Mouse (Mus musculus): ENCODE data around the gene Dnajc22. TPM values are rescaled to one million over a fixed set of nuclear protein-coding genes. Genes with fewer than 3 reads are reported as not detected.
"Not testable (repeated sequence)": the region's sequence is repeated elsewhere in the genome, so short reads cannot be mapped to it uniquely, and the experiment has no call there.

Gene Dnajc22
- polyA plus RNA-seq (2016; fragmentation: Nextera tagmentation; extraction: Ambion mirVana), result 0.99 and 1.3 TPM in 2 replicates

- peak within 1 kb of the TSS; percentile 81 for H3K27ac ChIP-seq (replicated peaks)
- peak within 1 kb of the TSS; percentile 61 for H3K4me3 ChIP-seq
- WGBS, result 10% methylated on average over 8 of the region's 8 CpGs
- no peaks in the 10 kb centered on the region for H3K36me3 ChIP-seq
- peaks cover 83% of the 10 kb centered on the region for H3K4me1 ChIP-seq
- peaks cover 99% of the 10 kb centered on the region for H3K27me3 ChIP-seq (ENCODE audit: low read depth, poor library complexity, severe bottlenecking)
- no peak for DNase-seq (ENCODE audit: low spot score)
- H3K9me3 ChIP-seq (replicated peaks), result no peaks in the 10 kb centered on the region
Measured at GRCm38 (mm10) chr15:99092870-99093269, at the start of gene Dnajc22. Gene Dnajc22, plus strand, starts transcription at chr15:99093170.

DNA sequence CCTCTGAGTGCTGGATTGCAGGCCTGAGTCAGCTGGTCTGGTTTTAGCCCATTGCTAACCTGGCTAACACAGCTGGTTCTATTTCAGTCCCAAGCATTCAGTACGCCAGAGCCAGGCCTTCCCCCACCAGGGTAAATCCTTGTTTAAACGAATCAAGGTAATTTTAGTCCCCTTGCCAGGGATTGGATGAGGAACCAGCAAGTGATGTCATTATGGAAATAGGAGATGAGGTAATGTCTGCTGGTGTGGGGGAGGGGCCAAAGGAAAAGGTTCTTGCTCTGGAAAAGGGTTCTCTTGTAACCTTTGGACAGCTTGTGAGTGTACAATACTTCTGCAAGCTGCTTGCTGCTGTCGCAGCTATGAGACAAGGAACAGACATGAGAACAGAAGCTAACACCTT, 48.1 kb upstream of the Dnajc22 start:
- Histone ChIP-seq H3K27ac (replicated peaks) (no peak overlapping the region), H3K4me3 (no peak overlapping the region), H3K9me3 (replicated peaks) (no peaks in the 10 kb centered on the region), H3K36me3 (no peaks in the 10 kb centered on the region), H3K27me3 (ENCODE audit: low read depth, poor library complexity, severe bottlenecking) (peaks cover 25% of the 10 kb centered on the region), H3K4me1 (peaks cover 10% of the 10 kb centered on the region)
- no peak for DNase-seq (ENCODE audit: low spot score)
- 76% methylated on average over 3 of the region's 3 CpGs for WGBS

GRCm38 (mm10) chr15:99045734-99046133, 47.2 kb upstream of the Dnajc22 start:
- not testable (repeated sequence) for H3K4me3 ChIP-seq; H3K36me3 ChIP-seq; H3K9me3 ChIP-seq (replicated peaks); DNase-seq (ENCODE audit: low spot score); H3K27ac ChIP-seq (replicated peaks)
- H3K27me3 ChIP-seq (ENCODE audit: low read depth, poor library complexity, severe bottlenecking), result peaks cover 34% of the 10 kb centered on the region
- H3K4me1 ChIP-seq, result peaks cover 10% of the 10 kb centered on the region
- 91% methylated on average over 6 of the region's 6 CpGs for WGBS

GRCm38 (mm10) chr15:99049473-99050253, 43.3 kb upstream of the Dnajc22 start:
- H3K4me3 ChIP-seq, result no peak overlapping the region
- H3K27me3 ChIP-seq (ENCODE audit: low read depth, poor library complexity, severe bottlenecking), result peaks cover 58% of the 10 kb centered on the region
- WGBS, result 35% methylated on average over 13 of the region's 13 CpGs

DNA sequence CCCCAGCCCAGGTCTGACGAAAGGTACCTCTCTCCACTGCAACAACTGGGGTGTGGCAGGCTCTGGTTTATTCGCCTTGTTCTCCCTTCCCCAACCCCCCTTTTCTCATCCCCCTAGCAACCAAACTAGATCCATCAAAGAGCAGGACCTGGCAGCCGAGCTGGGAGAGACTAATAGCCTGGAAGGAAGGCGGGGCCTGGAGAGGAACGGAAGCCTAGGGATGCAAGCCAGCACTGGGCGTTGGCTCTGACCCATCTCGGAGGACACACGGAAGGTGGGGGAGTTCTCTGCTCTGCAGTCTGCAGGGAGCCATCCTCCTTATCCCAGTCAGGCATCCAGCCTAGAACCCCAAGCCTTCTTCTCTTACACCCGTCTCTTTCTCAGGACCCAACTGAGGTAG, 39.6 kb upstream of the Dnajc22 start:
- 7% methylated on average over 9 of the region's 9 CpGs for WGBS
- H3K9me3 ChIP-seq (replicated peaks), result no peaks in the 10 kb centered on the region
- peaks cover 43% of the 10 kb centered on the region for H3K4me1 ChIP-seq
- H3K27ac ChIP-seq (replicated peaks), result no peak overlapping the region
- no peak overlapping the region for H3K4me3 ChIP-seq
- DNase-seq (ENCODE audit: low spot score), result no peak
- peaks cover 86% of the 10 kb centered on the region for H3K27me3 ChIP-seq (ENCODE audit: low read depth, poor library complexity, severe bottlenecking)
- H3K36me3 ChIP-seq, result no peaks in the 10 kb centered on the region

More at GRCm38 (mm10) chr15:99049473-99050253, 43.3 kb upstream of the Dnajc22 start:
- Histone ChIP-seq H3K27ac (replicated peaks) (no peak overlapping the region), H3K9me3 (replicated peaks) (no peaks in the 10 kb centered on the region), H3K4me1 (peaks cover 19% of the 10 kb centered on the region), H3K36me3 (no peaks in the 10 kb centered on the region)
- peak; percentile 58 for DNase-seq (ENCODE audit: low spot score)

GRCm38 (mm10) chr15:99055040-99055439, 37.9 kb upstream of the Dnajc22 start, which contains the start of gene Prph:
Gene Prph, plus strand, starts transcription at chr15:99055174.
- peaks cover 43% of the 10 kb centered on the region for H3K4me1 ChIP-seq
- H3K27ac ChIP-seq (replicated peaks), result no peak within 1 kb of the TSS
- DNase-seq (ENCODE audit: low spot score), result no peak
- peak within 1 kb of the TSS; percentile 54 for H3K4me3 ChIP-seq
- no peaks in the 10 kb centered on the region for H3K9me3 ChIP-seq (replicated peaks)
- 2% methylated on average over 30 of the region's 30 CpGs for WGBS
- peaks cover 100% of the 10 kb centered on the region for H3K27me3 ChIP-seq (ENCODE audit: low read depth, poor library complexity, severe bottlenecking)
- no peaks in the 10 kb centered on the region for H3K36me3 ChIP-seq

DNA sequence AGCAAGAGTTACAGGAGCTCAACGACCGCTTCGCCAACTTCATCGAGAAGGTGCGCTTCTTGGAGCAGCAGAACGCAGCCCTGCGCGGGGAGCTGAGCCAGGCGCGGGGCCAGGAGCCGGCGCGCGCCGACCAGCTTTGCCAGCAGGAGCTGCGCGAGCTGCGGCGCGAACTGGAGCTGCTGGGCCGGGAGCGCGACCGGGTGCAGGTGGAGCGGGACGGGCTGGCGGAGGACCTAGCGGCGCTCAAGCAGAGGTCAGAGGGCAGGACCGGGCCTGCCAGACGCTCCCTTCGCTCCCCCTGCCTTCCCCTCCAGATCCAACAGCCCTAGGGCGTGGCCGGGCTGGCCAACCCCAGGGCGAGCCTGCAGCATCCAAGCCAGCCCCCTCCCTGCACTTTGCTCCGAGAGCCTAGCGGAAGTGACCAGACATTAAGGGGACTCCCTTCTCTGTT, 37.4 kb upstream of the Dnajc22 start:
- DNase-seq (ENCODE audit: low spot score), result peak; percentile 57
- Histone ChIP-seq H3K36me3 (no peaks in the 10 kb centered on the region), H3K27ac (replicated peaks) (no peak overlapping the region), H3K9me3 (replicated peaks) (no peaks in the 10 kb centered on the region), H3K4me3 (peak overlapping the region; percentile 54), H3K4me1 (peaks cover 43% of the 10 kb centered on the region), H3K27me3 (ENCODE audit: low read depth, poor library complexity, severe bottlenecking) (peaks cover 100% of the 10 kb centered on the region)
- under 1% methylated on average over 37 of the region's 37 CpGs for WGBS

DNA sequence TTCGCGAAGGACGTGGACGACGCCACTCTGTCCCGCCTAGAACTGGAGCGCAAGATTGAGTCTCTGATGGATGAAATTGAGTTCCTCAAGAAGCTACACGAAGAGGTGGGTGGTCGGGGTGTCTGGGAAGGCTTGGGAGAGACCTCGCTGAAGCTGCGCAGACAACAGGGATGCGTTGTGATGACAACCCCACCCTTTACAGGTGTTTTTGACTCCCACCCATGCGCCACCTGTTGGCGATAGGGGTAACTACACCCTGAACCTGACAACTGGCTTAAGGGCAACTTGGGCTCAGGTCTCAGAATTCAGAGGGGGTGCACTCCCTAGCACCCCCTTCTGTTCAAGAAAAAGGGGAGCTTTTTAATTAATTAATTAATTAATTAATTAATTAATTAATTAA, 36.6 kb upstream of the Dnajc22 start:
- peaks cover 43% of the 10 kb centered on the region for H3K4me1 ChIP-seq
- H3K4me3 ChIP-seq, result peak overlapping the region; percentile 54
- no peak for DNase-seq (ENCODE audit: low spot score)
- peaks cover 96% of the 10 kb centered on the region for H3K27me3 ChIP-seq (ENCODE audit: low read depth, poor library complexity, severe bottlenecking)
- WGBS, result 5% methylated on average over 14 of the region's 14 CpGs
- H3K9me3 ChIP-seq (replicated peaks), result no peaks in the 10 kb centered on the region
- no peak overlapping the region for H3K27ac ChIP-seq (replicated peaks)
- no peaks in the 10 kb centered on the region for H3K36me3 ChIP-seq

- peaks cover 11% of the 10 kb centered on the region; the same call in 1 of the 2 replicates for H3K27me3 ChIP-seq (ENCODE audit: low read depth, poor library complexity, severe bottlenecking)
- DNase-seq (ENCODE audit: low spot score), result no peak
- no peak overlapping the region for H3K4me3 ChIP-seq
- no peaks in the 10 kb centered on the region for H3K4me1 ChIP-seq
- no peaks in the 10 kb centered on the region for H3K9me3 ChIP-seq (replicated peaks)
- H3K27ac ChIP-seq (replicated peaks), result no peak overlapping the region
- 88% methylated on average over 12 of the region's 12 CpGs for WGBS
- no peaks in the 10 kb centered on the region for H3K36me3 ChIP-seq
Measured at GRCm38 (mm10) chr15:99065557-99066165, 27.3 kb upstream of the Dnajc22 start.

DNA sequence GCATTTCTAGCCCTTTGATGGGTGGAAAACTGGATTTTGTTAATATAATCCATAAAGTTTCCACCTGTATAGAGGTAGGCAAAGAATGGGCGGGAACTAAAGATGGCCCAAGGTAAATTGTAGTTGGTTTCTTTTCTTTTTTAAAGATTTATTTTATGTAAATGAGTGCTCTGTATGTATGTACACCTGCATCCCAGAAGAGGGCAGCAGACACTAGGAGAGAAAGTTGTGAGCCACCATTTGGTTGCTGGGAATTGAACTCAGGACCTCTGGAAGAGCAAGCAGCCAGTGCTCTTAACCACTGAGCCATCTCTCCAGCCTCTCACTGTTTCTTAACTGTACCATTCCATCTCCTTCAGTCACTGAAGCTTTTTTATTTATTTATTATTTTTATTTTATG, 21.0 kb upstream of the Dnajc22 start:
- Histone ChIP-seq H3K27me3 (ENCODE audit: low read depth, poor library complexity, severe bottlenecking) (no peaks in the 10 kb centered on the region; the same call in 1 of the 2 replicates), H3K27ac (replicated peaks) (no peak overlapping the region), H3K36me3 (peaks cover 6% of the 10 kb centered on the region), H3K4me1 (peaks cover 24% of the 10 kb centered on the region), H3K9me3 (replicated peaks) (no peaks in the 10 kb centered on the region), H3K4me3 (no peak overlapping the region)
- 82% methylated on average over 1 of the region's 1 CpGs for WGBS
- no peak for DNase-seq (ENCODE audit: low spot score)

DNA sequence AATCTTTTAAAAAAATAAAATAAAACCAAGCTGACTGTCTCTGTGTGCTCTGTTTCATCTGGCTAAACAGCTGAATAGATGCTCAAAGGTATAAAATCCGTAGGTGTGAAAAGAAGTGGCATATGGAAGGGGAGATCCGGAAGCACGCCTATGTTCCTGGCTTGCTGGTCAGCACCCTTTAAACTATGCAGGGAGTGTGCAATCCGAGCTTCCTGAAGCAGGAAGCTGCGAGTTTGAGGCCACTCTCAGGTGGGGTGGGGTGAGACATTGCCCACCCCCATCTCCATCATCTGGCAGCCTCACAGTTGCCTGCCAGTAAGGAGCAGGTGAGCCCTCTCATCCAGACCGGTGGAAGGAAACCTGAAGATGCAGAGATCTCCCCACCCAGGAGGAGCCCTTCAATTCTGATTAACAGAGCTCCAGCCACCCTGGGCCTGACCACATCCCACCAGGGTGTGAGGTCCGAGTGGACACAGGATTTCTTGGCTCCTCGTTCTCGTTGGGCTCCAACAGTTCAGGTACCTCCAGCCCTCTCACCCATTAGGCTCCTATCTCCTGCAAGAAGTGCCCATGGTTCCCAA, 18.9 kb upstream of the Dnajc22 start, which contains the start of gene Troap:
Troap (plus strand) TSS at position 557 of the 581 bp plus-strand sequence.
- Histone ChIP-seq H3K4me1 (peaks cover 41% of the 10 kb centered on the region), H3K36me3 (peaks cover 27% of the 10 kb centered on the region), H3K4me3 (peak within 1 kb of the TSS; percentile 74), H3K9me3 (replicated peaks) (no peaks in the 10 kb centered on the region), H3K27me3 (ENCODE audit: low read depth, poor library complexity, severe bottlenecking) (no peaks in the 10 kb centered on the region; the same call in 1 of the 2 replicates), H3K27ac (replicated peaks) (peak within 1 kb of the TSS; percentile 95)
- no peak for DNase-seq (ENCODE audit: low spot score)
- WGBS, result 26% methylated on average over 9 of the region's 9 CpGs

GRCm38 (mm10) chr15:99074600-99075333, 18.2 kb upstream of the Dnajc22 start:
- WGBS, result under 1% methylated on average over 44 of the region's 44 CpGs
- Histone ChIP-seq H3K36me3 (peaks cover 34% of the 10 kb centered on the region), H3K4me1 (peaks cover 41% of the 10 kb centered on the region), H3K27ac (replicated peaks) (peak overlapping the region; percentile 95), H3K9me3 (replicated peaks) (no peaks in the 10 kb centered on the region), H3K4me3 (peak overlapping the region; percentile 74), H3K27me3 (ENCODE audit: low read depth, poor library complexity, severe bottlenecking) (no peaks in the 10 kb centered on the region)
- DNase-seq (ENCODE audit: low spot score), result peak; percentile 99

Measured in midbrain, embryonic 10.5 days (tissue).